Mouse (Mus musculus) embryonic facial prominence, embryonic 11.5 days (tissue): ENCODE results near the gene Epha2. TPM values are rescaled to one million over a fixed set of nuclear protein-coding genes. Genes with fewer than 3 reads are reported as not detected.

ENCODE experiments used
- ATAC-seq: fragments of 200-750 bp; cut with Nextera tagmentation; replicated peaks from 2 replicates; pipeline ENCODE4 v1.8.0; 2017; ENCODE audit warnings: low read depth; ENCODE audit not compliant: insufficient number of reproducible peaks, low FRiP score, low TSS enrichment
- DNase-seq: peaks from one replicate; pipeline ENCODE4 v3.0.0-alpha.2; 2015; ENCODE audit warnings: low spot score
- H3K27ac ChIP-seq: fragments of 300-500 bp; sonication (generic); replicated peaks from 2 replicates; pipeline ENCODE4 v1.5.1; 2014; ENCODE audit warnings: mild to moderate bottlenecking, low read depth, low read length, control low read depth
- H3K27me3 ChIP-seq: fragments of 300-500 bp; sonication (generic); 2 replicates; pipeline ENCODE4 v1.6.1; 2014; ENCODE audit warnings: mild to moderate bottlenecking, low read length, moderate library complexity, mixed read lengths; ENCODE audit not compliant: control insufficient read depth, insufficient read depth
- H3K36me3 ChIP-seq: fragments of 300-500 bp; sonication (generic); replicated peaks from 2 replicates; pipeline ENCODE4 v1.6.1; 2014; ENCODE audit warnings: low read depth, mild to moderate bottlenecking, low read length, moderate library complexity, mixed read lengths; ENCODE audit not compliant: control insufficient read depth, insufficient read depth
- H3K4me1 ChIP-seq: fragments of 300-500 bp; sonication (generic); 2 replicates; pipeline ENCODE4 v1.6.1; 2014; ENCODE audit warnings: low read length, mixed read lengths; ENCODE audit not compliant: control insufficient read depth, insufficient read depth
- H3K4me2 ChIP-seq: fragments of 300-500 bp; sonication (generic); 2 replicates; pipeline ENCODE4 v1.6.1; 2014; ENCODE audit warnings: low read depth, mild to moderate bottlenecking, control low read depth, low read length, moderate library complexity
- H3K4me3 ChIP-seq: fragments of 300-500 bp; sonication (generic); 2 replicates; pipeline ENCODE4 v1.5.1; 2014; ENCODE audit warnings: low read depth, low read length, control low read depth
- H3K9ac ChIP-seq: fragments of 300-500 bp; sonication (generic); replicated peaks from 2 replicates; pipeline ENCODE4 v1.6.1; 2014; ENCODE audit warnings: mild to moderate bottlenecking, control low read depth, low read length
- H3K9me3 ChIP-seq: fragments of 300-500 bp; sonication (generic); replicated peaks from 2 replicates; pipeline ENCODE4 v1.6.1; 2016; ENCODE audit warnings: mild to moderate bottlenecking, low read length, inconsistent platforms, mixed read lengths; ENCODE audit not compliant: control insufficient read depth
- WGBS: fragments of 180-500 bp; shearing (Covaris S2); extraction: QIAGEN DNeasy Blood & Tissue Kit; methylation state at CpG from one replicate; pipeline ENCODE4 v1.1.7; 2014; 5-methylcytosine and 5-hydroxymethylcytosine counted together
- polyA plus RNA-seq: library from polyadenylated mRNA; unstranded; fragments of >200 nt; fragmentation: Nextera tagmentation; extraction: Ambion mirVana; gene quantifications from 2 replicates; pipeline ENCODE4 v1.2.1, GENCODE M21; 2014

The Epha2 gene
- polyA plus RNA-seq, 1 experiment from 2014 or later = 1.0 TPM

GRCm38 (mm10) chr4:141313481-141313880, 12.4 kb downstream of the Epha2 start:
- Histone ChIP-seq H3K9me3 (no peaks in the 10 kb centered on the region), H3K4me3 (no peak overlapping the region), H3K4me2 (no peak overlapping the region), H3K4me1 (peaks cover 9% of the 10 kb centered on the region), H3K27me3 (no peaks in the 10 kb centered on the region), H3K9ac (no peak overlapping the region), H3K27ac (no peak overlapping the region), H3K36me3 (no peaks in the 10 kb centered on the region)
- ATAC-seq (no peak), DNase-seq (no peak)
- WGBS = 68% methylated on average over 8 of the region's 8 CpGs

DNA sequence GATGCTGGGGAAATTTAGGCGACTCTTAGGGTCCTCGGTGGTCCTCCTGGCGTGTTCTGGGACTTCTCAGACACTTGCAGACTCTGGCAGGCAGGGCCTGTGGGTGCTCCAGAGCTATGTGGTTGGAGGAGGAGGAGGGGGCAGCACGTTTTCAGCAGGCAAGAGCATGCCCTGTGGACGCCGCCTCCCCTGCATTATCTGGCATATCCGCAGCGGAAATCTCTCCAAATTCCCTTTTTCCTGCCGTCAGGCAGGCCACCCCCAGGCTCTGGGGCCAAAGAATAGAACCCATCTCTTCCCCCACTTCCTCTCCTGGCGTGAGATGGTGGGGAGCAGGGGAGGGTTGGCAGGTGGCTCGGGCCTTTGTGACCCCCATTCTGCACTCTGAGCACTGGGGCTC, 12.9 kb downstream of the Epha2 start:
- Histone ChIP-seq H3K4me1 (peaks cover 9% of the 10 kb centered on the region), H3K27ac (no peak overlapping the region), H3K36me3 (no peaks in the 10 kb centered on the region), H3K9me3 (no peaks in the 10 kb centered on the region), H3K27me3 (no peaks in the 10 kb centered on the region), H3K4me3 (no peak overlapping the region), H3K4me2 (no peak overlapping the region), H3K9ac (no peak overlapping the region)
- 43% methylated on average over 11 of the region's 11 CpGs for WGBS
- no peak for DNase-seq
- no peak for ATAC-seq

DNA sequence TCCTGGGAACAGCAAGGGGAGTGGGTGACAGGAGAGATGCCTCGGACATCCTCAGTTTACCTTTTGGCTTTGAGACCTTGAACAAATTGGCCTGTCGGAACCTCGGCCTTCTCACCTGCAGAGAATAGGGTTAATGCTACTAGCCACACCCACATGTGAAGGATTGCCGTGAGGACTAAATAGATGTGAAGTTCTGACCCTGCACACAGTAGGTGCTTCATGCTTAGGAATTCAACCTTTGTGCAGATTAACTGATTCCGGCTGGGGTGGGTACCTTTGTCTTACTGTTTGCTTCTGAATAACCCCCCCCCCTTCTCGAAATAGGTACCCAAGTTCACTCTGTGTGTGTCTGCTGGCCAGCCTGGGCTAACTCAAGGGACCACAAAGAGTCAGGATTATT, 13.7 kb downstream of the Epha2 start:
- ATAC-seq (no peak), DNase-seq (no peak)
- Histone ChIP-seq H3K27me3 (no peaks in the 10 kb centered on the region), H3K9me3 (no peaks in the 10 kb centered on the region), H3K4me2 (no peak overlapping the region), H3K27ac (no peak overlapping the region), H3K9ac (no peak overlapping the region), H3K36me3 (no peaks in the 10 kb centered on the region), H3K4me1 (peaks cover 9% of the 10 kb centered on the region), H3K4me3 (no peak overlapping the region)
- 87% methylated on average over 6 of the region's 6 CpGs for WGBS

- H3K27ac ChIP-seq = no peak overlapping the region
- 68% methylated on average over 7 of the region's 7 CpGs for WGBS
- no peak overlapping the region for H3K4me3 ChIP-seq
- H3K9me3 ChIP-seq = no peaks in the 10 kb centered on the region
- H3K36me3 ChIP-seq = no peaks in the 10 kb centered on the region
- H3K9ac ChIP-seq = no peak overlapping the region
- no peak for DNase-seq
- H3K27me3 ChIP-seq = no peaks in the 10 kb centered on the region
- no peak for ATAC-seq
- H3K4me2 ChIP-seq = no peak overlapping the region
- H3K4me1 ChIP-seq = peaks cover 4% of the 10 kb centered on the region; the same call in 1 of the 2 replicates
Observed at GRCm38 (mm10) chr4:141316023-141316422, 15.0 kb downstream of the Epha2 start.

DNA sequence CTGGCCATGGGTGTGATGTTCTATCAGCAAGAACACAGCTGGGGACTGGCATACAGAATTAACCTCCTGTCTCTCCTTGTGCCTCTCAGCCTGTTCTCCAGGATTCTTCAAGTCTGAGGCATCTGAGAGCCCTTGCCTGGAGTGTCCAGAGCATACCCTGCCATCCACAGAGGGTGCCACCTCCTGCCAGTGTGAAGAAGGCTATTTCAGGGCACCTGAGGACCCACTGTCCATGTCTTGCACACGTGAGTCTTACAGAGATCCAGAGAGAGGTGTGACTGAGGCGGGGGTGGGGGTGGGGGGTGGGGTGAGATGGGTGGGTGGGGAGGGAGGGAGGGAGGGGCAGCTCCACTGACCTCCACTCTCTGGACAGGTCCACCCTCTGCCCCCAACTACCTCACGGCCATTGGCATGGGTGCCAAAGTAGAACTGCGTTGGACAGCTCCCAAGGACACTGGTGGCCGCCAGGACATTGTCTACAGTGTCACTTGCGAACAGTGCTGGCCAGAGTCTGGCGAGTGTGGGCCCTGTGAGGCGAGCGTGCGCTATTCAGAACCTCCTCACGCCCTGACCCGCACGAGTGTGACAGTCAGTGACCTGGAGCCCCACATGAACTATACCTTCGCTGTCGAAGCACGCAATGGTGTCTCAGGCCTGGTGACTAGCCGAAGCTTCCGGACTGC, 15.6 kb downstream of the Epha2 start:
- no peak for ATAC-seq
- no peak overlapping the region for H3K4me3 ChIP-seq
- H3K36me3 ChIP-seq = no peaks in the 10 kb centered on the region
- 90% methylated on average over 17 of the region's 18 CpGs for WGBS
- no peaks in the 10 kb centered on the region for H3K27me3 ChIP-seq
- H3K4me2 ChIP-seq = no peak overlapping the region
- peaks cover 1% of the 10 kb centered on the region; the same call in 1 of the 2 replicates for H3K4me1 ChIP-seq
- no peak for DNase-seq
- H3K9me3 ChIP-seq = no peaks in the 10 kb centered on the region
- no peak overlapping the region for H3K9ac ChIP-seq
- H3K27ac ChIP-seq = no peak overlapping the region

DNA sequence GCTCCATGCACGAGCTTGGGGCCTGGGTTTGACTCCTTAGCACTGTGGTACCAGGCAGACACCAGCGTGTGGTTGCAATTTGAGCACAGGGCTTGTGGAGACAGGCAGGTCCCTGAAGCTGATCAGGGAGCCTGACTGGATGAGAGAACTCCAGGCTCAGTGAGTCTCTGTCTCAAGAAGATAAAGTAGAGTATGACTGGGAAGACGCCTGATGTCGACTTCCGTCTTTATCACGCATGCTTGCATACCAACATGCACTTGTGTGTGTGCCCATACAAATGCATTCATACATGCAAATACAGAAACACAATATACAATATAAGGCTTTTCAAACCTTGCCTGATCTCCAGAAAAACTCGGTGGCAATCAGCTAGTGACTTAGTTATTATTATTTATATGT, 16.9 kb downstream of the Epha2 start:
- Histone ChIP-seq H3K27me3 (no peaks in the 10 kb centered on the region), H3K9me3 (no peaks in the 10 kb centered on the region), H3K4me1 (no peaks in the 10 kb centered on the region), H3K27ac (no peak overlapping the region), H3K9ac (no peak overlapping the region), H3K4me2 (no peak overlapping the region), H3K4me3 (no peak overlapping the region), H3K36me3 (no peaks in the 10 kb centered on the region)
- no peak for ATAC-seq
- 83% methylated on average over 7 of the region's 7 CpGs for WGBS
- DNase-seq = no peak

GRCm38 (mm10) chr4:141322526-141322925, 21.5 kb downstream of the Epha2 start:
- H3K4me3 ChIP-seq = no peak overlapping the region
- no peaks in the 10 kb centered on the region for H3K27me3 ChIP-seq
- DNase-seq = no peak
- no peaks in the 10 kb centered on the region for H3K36me3 ChIP-seq
- 80% methylated on average over 11 of the region's 11 CpGs for WGBS
- H3K4me1 ChIP-seq = no peaks in the 10 kb centered on the region
- H3K9me3 ChIP-seq = no peaks in the 10 kb centered on the region
- ATAC-seq = 0 out of 2 replicates have a peak, but pooled peaks have one; percentile 45
- no peak overlapping the region for H3K9ac ChIP-seq
- H3K4me2 ChIP-seq = no peak overlapping the region
- no peak overlapping the region for H3K27ac ChIP-seq

- ATAC-seq = no peak
Observed at GRCm38 (mm10) chr4:141324771-141325191, 23.7 kb downstream of the Epha2 start.

More at GRCm38 (mm10) chr4:141324771-141325191, 23.7 kb downstream of the Epha2 start:
- no peak for DNase-seq
- Histone ChIP-seq H3K9me3 (no peaks in the 10 kb centered on the region), H3K27me3 (no peaks in the 10 kb centered on the region), H3K27ac (no peak overlapping the region), H3K4me2 (no peak overlapping the region), H3K36me3 (no peaks in the 10 kb centered on the region), H3K9ac (no peak overlapping the region), H3K4me3 (no peak overlapping the region), H3K4me1 (no peaks in the 10 kb centered on the region)
- 87% methylated on average over 6 of the region's 6 CpGs for WGBS
